In the genomic region with DNA sequence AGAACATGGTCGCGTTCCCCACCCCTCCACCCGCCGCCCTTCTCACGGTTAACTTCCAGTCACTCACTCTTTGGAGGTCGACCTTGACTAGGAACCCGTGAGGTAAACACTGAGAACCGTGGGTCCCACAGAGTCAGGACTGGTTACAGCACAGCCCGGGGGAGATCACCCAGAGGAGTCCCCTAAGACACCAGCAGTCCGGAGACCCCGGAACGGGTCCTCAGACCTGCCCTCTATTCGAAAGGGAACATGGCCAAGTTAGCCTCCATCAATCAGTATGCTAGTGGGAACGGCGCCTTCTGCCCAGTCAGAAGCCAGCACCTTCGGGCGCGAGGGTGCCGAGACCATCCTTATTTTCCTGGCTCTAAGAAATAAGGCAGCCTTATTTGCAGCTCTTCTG, we compare ENCODE assay signal across 8 mouse cellular contexts. TPM values are rescaled to one million over a fixed set of nuclear protein-coding genes. Genes with fewer than 3 reads are reported as not detected.
A peak's percentile ranks its signal among the peaks of the same experiment; 100 is the strongest.
DNase-seq lines count a peak whose midpoint lies in the region; ATAC-seq and TF ChIP-seq lines count a peak whose summit lies in the region.

No protein-coding gene starts in this region.

- peak overlapping the region; percentile 99 for H3K27ac ChIP-seq in heart, embryonic 15.5 days
- peak overlapping the region; percentile 96 for H3K27ac ChIP-seq in forebrain, embryonic 16.5 days (ENCODE audit: low read length)
- peak overlapping the region; percentile 97 for H3K27ac ChIP-seq in midbrain, embryonic 10.5 days (replicated peaks)

- no peak for DNase-seq in heart, postnatal 4 days
- DNase-seq in G1E (ENCODE audit: low spot score) = no peak
- no peak for DNase-seq in midbrain, embryonic 10.5 days (ENCODE audit: low spot score)
- DNase-seq in urinary bladder, postnatal 4 days (ENCODE audit: low spot score in 2 of 2) = no peak
- no peak for DNase-seq in urinary bladder, postnatal 14 days (ENCODE audit: low spot score)
- DNase-seq in layer of hippocampus, postnatal 14 days (ENCODE audit: low spot score in 2 of 2) = no peak

- peaks cover 24% of the 10 kb centered on the region for H3K4me1 ChIP-seq in heart, embryonic 15.5 days (replicated peaks)
- peaks cover 29% of the 10 kb centered on the region for H3K4me1 ChIP-seq in G1E (ENCODE audit: insufficient read depth, low read depth, low read length)
- H3K4me1 ChIP-seq in forebrain, embryonic 16.5 days (replicated peaks; ENCODE audit: control insufficient read depth, insufficient read depth, low read length) = peaks cover 24% of the 10 kb centered on the region
- peaks cover 29% of the 10 kb centered on the region for H3K4me1 ChIP-seq in midbrain, embryonic 10.5 days

- peak overlapping the region; percentile 88 for H3K4me3 ChIP-seq in heart, embryonic 15.5 days
- peak overlapping the region; percentile 90 for H3K4me3 ChIP-seq in G1E (ENCODE audit: low read depth, low read length)
- peak overlapping the region; percentile 94 for H3K4me3 ChIP-seq in forebrain, embryonic 16.5 days (replicated peaks; ENCODE audit: low read length)
- H3K4me3 ChIP-seq in midbrain, embryonic 10.5 days = peak overlapping the region; percentile 92

- H3K27me3 ChIP-seq in heart, embryonic 15.5 days = no peaks in the 10 kb centered on the region
- H3K27me3 ChIP-seq in G1E (ENCODE audit: insufficient read depth, low read length) = no peaks in the 10 kb centered on the region
- H3K27me3 ChIP-seq in forebrain, embryonic 16.5 days (replicated peaks; ENCODE audit: control insufficient read depth, insufficient read depth, low read length) = no peaks in the 10 kb centered on the region
- peaks cover 15% of the 10 kb centered on the region for H3K27me3 ChIP-seq in midbrain, embryonic 10.5 days (ENCODE audit: low read depth, poor library complexity, severe bottlenecking)

- peak overlapping the region; percentile 91 for H3K9ac ChIP-seq in heart, embryonic 15.5 days
- peak overlapping the region; percentile 97 for H3K9ac ChIP-seq in forebrain, embryonic 16.5 days (replicated peaks; ENCODE audit: low read depth, low read length)

- ATAC-seq in heart, embryonic 15.5 days (replicated peaks; ENCODE audit: insufficient number of reproducible peaks, insufficient read depth, low FRiP score, low read depth) = peak; percentile 0; the same call in 1 of the 2 replicates
- no peak for ATAC-seq in G1E (ENCODE audit: extremely low read depth, insufficient number of reproducible peaks, low FRiP score, poor library complexity, severe bottlenecking)
- peak; percentile 11 for ATAC-seq in forebrain, embryonic 16.5 days

- under 1% methylated on average over 19 of the region's 19 CpGs for WGBS in heart, embryonic 15.5 days
- under 1% methylated on average over 19 of the region's 19 CpGs for WGBS in forebrain, embryonic 16.5 days
- WGBS in midbrain, embryonic 10.5 days = 2% methylated on average over 19 of the region's 19 CpGs

- no peak for TF ChIP-seq CTCF in G1E (IDR thresholded peaks at IDR 0.05; ENCODE audit: low read depth, low read length)

- peak overlapping the region; percentile 82 for H3K4me2 ChIP-seq in heart, embryonic 15.5 days
- H3K4me2 ChIP-seq in forebrain, embryonic 16.5 days (ENCODE audit: low read length) = peak overlapping the region; percentile 76

- no peaks in the 10 kb centered on the region for H3K9me3 ChIP-seq in heart, embryonic 15.5 days (replicated peaks)
- H3K9me3 ChIP-seq in G1E (replicated peaks) = no peaks in the 10 kb centered on the region
- H3K9me3 ChIP-seq in forebrain, embryonic 16.5 days (ENCODE audit: control insufficient read depth, low read length) = no peaks in the 10 kb centered on the region
- no peaks in the 10 kb centered on the region for H3K9me3 ChIP-seq in midbrain, embryonic 10.5 days (replicated peaks)

- H3K36me3 ChIP-seq in heart, embryonic 15.5 days = peaks cover 35% of the 10 kb centered on the region
- H3K36me3 ChIP-seq in G1E (replicated peaks) = peaks cover 47% of the 10 kb centered on the region
- H3K36me3 ChIP-seq in forebrain, embryonic 16.5 days (ENCODE audit: control insufficient read depth, insufficient read depth) = peaks cover 22% of the 10 kb centered on the region
- H3K36me3 ChIP-seq in midbrain, embryonic 10.5 days = peaks cover 42% of the 10 kb centered on the region

RNA-seq across cellular contexts. Expression of gene Dazap2, which starts 1.1 kb away (rescaled TPM):
- 201 and 225 TPM in 2 replicates for polyA plus RNA-seq in heart, embryonic 15.5 days (2015; fragmentation: Nextera tagmentation; extraction: Ambion mirVana)
- total RNA-seq in heart, postnatal 4 days (2021) = 100 to 1,000 TPM; 147 to 155 TPM
- total RNA-seq in G1E (2014; fragmentation: Nextera tagmentation) = 234 and 277 TPM in 2 replicates
- 177 TPM in 2 replicates for total RNA-seq in G1E (2017)
- polyA plus RNA-seq in G1E (2012) = 52.4 and 56.6 TPM in 2 replicates
- polyA plus RNA-seq in forebrain, embryonic 16.5 days (2015; fragmentation: Nextera tagmentation; extraction: Ambion mirVana) = 152 and 164 TPM in 2 replicates
- 231 and 250 TPM in 2 replicates for polyA plus RNA-seq in midbrain, embryonic 10.5 days (2016; fragmentation: Nextera tagmentation; extraction: Ambion mirVana)
- 100 to 1,000 TPM; 105 to 107 TPM for total RNA-seq in layer of hippocampus, postnatal 14 days (2021)

RNA-seq across cellular contexts. Expression of gene Pou6f1, which starts 16.4 kb away (rescaled TPM):
- polyA plus RNA-seq in heart, embryonic 15.5 days (2015; fragmentation: Nextera tagmentation; extraction: Ambion mirVana) = 4.3 and 5.1 TPM in 2 replicates
- 10 to 100 TPM; 26.3 to 29.3 TPM for total RNA-seq in heart, postnatal 4 days (2021)
- 0.19 and 0.53 TPM in 2 replicates for total RNA-seq in G1E (2014; fragmentation: Nextera tagmentation)
- 0.11 TPM in 1 of 2 replicates, not detected in the other for total RNA-seq in G1E (2017)
- polyA plus RNA-seq in G1E (2012) = 0.33 and 0.74 TPM in 2 replicates
- 52.7 and 53.2 TPM in 2 replicates for polyA plus RNA-seq in forebrain, embryonic 16.5 days (2015; fragmentation: Nextera tagmentation; extraction: Ambion mirVana)
- 4.7 and 10.0 TPM in 2 replicates for polyA plus RNA-seq in midbrain, embryonic 10.5 days (2016; fragmentation: Nextera tagmentation; extraction: Ambion mirVana)
- 10 to 100 TPM; 93.9 to 99.1 TPM for total RNA-seq in layer of hippocampus, postnatal 14 days (2021)

RNA-seq across cellular contexts. Expression of gene Smagp, which starts 20.5 kb away (rescaled TPM):
- polyA plus RNA-seq in heart, embryonic 15.5 days (2015; fragmentation: Nextera tagmentation; extraction: Ambion mirVana) = 14.6 and 15.3 TPM in 2 replicates
- total RNA-seq in heart, postnatal 4 days (2021) = 10 to 100 TPM; 21.6 to 22.6 TPM
- total RNA-seq in G1E (2014; fragmentation: Nextera tagmentation) = not detected in 2 replicates
- 2.6 and 2.7 TPM in 2 replicates for total RNA-seq in G1E (2017)
- polyA plus RNA-seq in G1E (2012) = 2.7 and 3.3 TPM in 2 replicates
- 2.4 and 3.3 TPM in 2 replicates for polyA plus RNA-seq in forebrain, embryonic 16.5 days (2015; fragmentation: Nextera tagmentation; extraction: Ambion mirVana)
- polyA plus RNA-seq in midbrain, embryonic 10.5 days (2016; fragmentation: Nextera tagmentation; extraction: Ambion mirVana) = 3.9 and 4.7 TPM in 2 replicates
- total RNA-seq in layer of hippocampus, postnatal 14 days (2021) = 1 to 10 TPM; 2.1 to 2.7 TPM

RNA-seq across cellular contexts. Expression of gene Bin2, which starts 53.1 kb away (rescaled TPM):
- polyA plus RNA-seq in heart, embryonic 15.5 days (2015; fragmentation: Nextera tagmentation; extraction: Ambion mirVana) = 2.6 and 9.4 TPM in 2 replicates
- 1 to 10 TPM; 1.6 to 2.0 TPM for total RNA-seq in heart, postnatal 4 days (2021)
- 5.3 and 6.8 TPM in 2 replicates for total RNA-seq in G1E (2014; fragmentation: Nextera tagmentation)
- 13.3 and 15.5 TPM in 2 replicates for total RNA-seq in G1E (2017)
- polyA plus RNA-seq in G1E (2012) = 13.7 and 14.3 TPM in 2 replicates
- polyA plus RNA-seq in forebrain, embryonic 16.5 days (2015; fragmentation: Nextera tagmentation; extraction: Ambion mirVana) = 0.65 and 0.70 TPM in 2 replicates
- polyA plus RNA-seq in midbrain, embryonic 10.5 days (2016; fragmentation: Nextera tagmentation; extraction: Ambion mirVana) = 3.2 and 5.0 TPM in 2 replicates
- total RNA-seq in layer of hippocampus, postnatal 14 days (2021) = 1 to 10 TPM; 4.6 to 5.0 TPM
